Mouse (Mus musculus) bone marrow, adult 2 months (tissue): ENCODE measurements around the gene Slc16a10.

Source experiments
- CTCF ChIP-seq: fragments of 200-500 bp; IDR thresholded peaks from 2 replicates; pipeline ENCODE4 v1.5.1; 2011; ENCODE audit warnings: low read length, control low read depth; ENCODE audit not compliant: control insufficient read depth, insufficient read depth
- POLR2A ChIP-seq: fragments of 200-500 bp; IDR thresholded peaks from 2 replicates; pipeline ENCODE4 v1.6.1; 2011; ENCODE audit warnings: low read depth, mild to moderate bottlenecking, control low read depth, low read length, borderline replicate concordance; ENCODE audit not compliant: control insufficient read depth

- TF ChIP-seq CTCF (no peak), POLR2A (no peak)
Observed at GRCm38 (mm10) chr10:40029610-40030009, 112.4 kb downstream of the Slc16a10 start.
